ENCODE assay signal across 8 mouse cellular contexts in the genomic region with DNA sequence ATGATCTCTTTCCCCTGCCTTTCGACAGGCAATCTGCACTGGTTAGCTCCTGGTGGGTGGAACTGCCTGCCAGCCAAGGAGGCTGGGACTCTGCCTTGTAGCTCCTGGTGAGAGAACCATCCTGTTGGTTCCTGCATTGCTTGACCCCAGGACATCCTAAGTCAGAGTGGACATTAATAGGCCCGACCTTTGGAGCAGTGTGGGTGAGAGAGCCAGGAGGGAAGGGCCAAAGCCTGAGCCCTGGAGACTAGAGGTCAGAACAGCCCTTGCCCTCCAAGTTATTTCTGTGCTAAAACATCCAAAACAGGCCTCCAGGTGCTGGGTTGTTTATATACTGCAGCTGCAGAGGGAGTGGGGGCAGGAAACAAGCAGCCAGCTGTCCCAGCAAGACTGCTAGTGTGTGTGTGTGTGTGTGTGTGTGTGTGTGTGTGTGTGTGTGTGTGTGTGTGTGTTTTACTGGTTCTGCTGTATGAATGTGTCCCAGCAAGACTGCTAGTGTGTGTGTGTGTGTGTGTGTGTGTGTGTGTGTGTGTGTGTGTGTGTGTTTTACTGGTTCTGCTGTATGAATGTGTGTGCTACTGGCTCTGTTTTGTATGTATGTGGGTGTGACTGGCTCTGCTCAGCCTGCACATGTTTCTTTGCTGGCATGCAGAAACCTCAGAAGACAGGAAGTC. TPM values are rescaled to one million over a fixed set of nuclear protein-coding genes. Genes with fewer than 3 reads are reported as not detected.
DNase-seq lines count a peak whose midpoint lies in the region; ATAC-seq and TF ChIP-seq lines count a peak whose summit lies in the region.

No protein-coding gene starts in this region.

- no peaks in the 10 kb centered on the region for H3K36me3 ChIP-seq in embryonic facial prominence, embryonic 13.5 days
- no peaks in the 10 kb centered on the region for H3K36me3 ChIP-seq in lung, embryonic 15.5 days
- no peaks in the 10 kb centered on the region for H3K36me3 ChIP-seq in stomach, postnatal 0 days (ENCODE audit: control insufficient read depth, insufficient read depth, low read length)

- whole genome bisulfite sequencing in embryonic facial prominence, embryonic 13.5 days: 10% methylated on average over 2 of the region's 2 CpGs
- 18% methylated on average over 2 of the region's 2 CpGs for WGBS in lung, embryonic 15.5 days
- 19% methylated on average over 2 of the region's 2 CpGs for WGBS in stomach, postnatal 0 days

- no peak overlapping the region for H3K4me2 ChIP-seq in embryonic facial prominence, embryonic 13.5 days
- H3K4me2 ChIP-seq in lung, embryonic 15.5 days: no peak overlapping the region
- no peak overlapping the region for H3K4me2 ChIP-seq in stomach, postnatal 0 days (replicated peaks; ENCODE audit: low read depth)

- ATAC-seq in embryonic facial prominence, embryonic 13.5 days (ENCODE audit: insufficient number of reproducible peaks, insufficient read depth, low FRiP score, low TSS enrichment, low read depth): no peak
- ATAC-seq in lung, embryonic 15.5 days (ENCODE audit: borderline replicate concordance, extremely low read depth, low FRiP score, low TSS enrichment): peak; percentile 49
- ATAC-seq in stomach, postnatal 0 days (ENCODE audit: low FRiP score, low TSS enrichment): peak; percentile 69

- H3K4me3 ChIP-seq in embryonic facial prominence, embryonic 13.5 days: no peak overlapping the region
- H3K4me3 ChIP-seq in lung, embryonic 15.5 days: no peak overlapping the region
- no peak overlapping the region for H3K4me3 ChIP-seq in stomach, postnatal 0 days (ENCODE audit: low read depth, low read length)

- peaks cover 20% of the 10 kb centered on the region for H3K4me1 ChIP-seq in embryonic facial prominence, embryonic 13.5 days
- H3K4me1 ChIP-seq in lung, embryonic 15.5 days: peaks cover 22% of the 10 kb centered on the region
- H3K4me1 ChIP-seq in stomach, postnatal 0 days (replicated peaks; ENCODE audit: control insufficient read depth, insufficient read depth): no peaks in the 10 kb centered on the region; the same call in 1 of the 2 replicates

- peak; percentile 54 to 68 for DNase-seq in spleen, adult 18-20 months
- DNase-seq in spleen, adult 12 weeks (ENCODE audit: low spot score): no peak
- peak; percentile 59 for DNase-seq in kidney, adult 18-20 months
- peak; percentile 25 for DNase-seq in stomach, postnatal 0 days (ENCODE audit: low spot score)
- no peak for DNase-seq in left cerebral cortex, adult 9 months (ENCODE audit: low spot score in 2 of 2)
- DNase-seq in c-Kit-positive CD71-positive TER-119-positive erythroid progenitor cells, embryonic 14.5 days (ENCODE audit: low spot score): no peak

- peak overlapping the region; percentile 69 for H3K27ac ChIP-seq in embryonic facial prominence, embryonic 13.5 days
- no peak overlapping the region for H3K27ac ChIP-seq in lung, embryonic 15.5 days
- no peak overlapping the region for H3K27ac ChIP-seq in stomach, postnatal 0 days (replicated peaks)

- no peak for TF ChIP-seq EP300 in stomach, postnatal 0 days (optimal IDR thresholded peaks at IDR 0.05)

- H3K9ac ChIP-seq in embryonic facial prominence, embryonic 13.5 days: no peak overlapping the region
- no peak overlapping the region for H3K9ac ChIP-seq in lung, embryonic 15.5 days
- H3K9ac ChIP-seq in stomach, postnatal 0 days (ENCODE audit: low read length): no peak overlapping the region

- no peak for TF ChIP-seq CTCF in stomach, postnatal 0 days (IDR thresholded peaks at IDR 0.05; ENCODE audit: low read depth)

- H3K9me3 ChIP-seq in embryonic facial prominence, embryonic 13.5 days: no peaks in the 10 kb centered on the region
- no peaks in the 10 kb centered on the region for H3K9me3 ChIP-seq in lung, embryonic 15.5 days
- H3K9me3 ChIP-seq in stomach, postnatal 0 days (ENCODE audit: control insufficient read depth, low read length): no peaks in the 10 kb centered on the region

- no peaks in the 10 kb centered on the region for H3K27me3 ChIP-seq in embryonic facial prominence, embryonic 13.5 days
- no peaks in the 10 kb centered on the region for H3K27me3 ChIP-seq in lung, embryonic 15.5 days
- no peaks in the 10 kb centered on the region for H3K27me3 ChIP-seq in stomach, postnatal 0 days (ENCODE audit: control insufficient read depth, insufficient read depth, low read length)

RNA-seq across cellular contexts. Expression of a gene that starts 6.1 kb away (rescaled TPM):
- polyA plus RNA-seq in embryonic facial prominence, embryonic 13.5 days (2015; fragmentation: Nextera tagmentation; extraction: Ambion mirVana): 28.8 and 33.0 TPM in 2 replicates
- 29.6 and 33.5 TPM in 2 replicates for polyA plus RNA-seq in lung, embryonic 15.5 days (2015; fragmentation: Nextera tagmentation; extraction: Ambion mirVana)
- polyA plus RNA-seq in stomach, postnatal 0 days (2015; fragmentation: Nextera tagmentation; extraction: Ambion mirVana): 8.7 and 9.5 TPM in 2 replicates

RNA-seq across cellular contexts. Expression of a gene that starts 43.5 kb away (rescaled TPM):
- polyA plus RNA-seq in embryonic facial prominence, embryonic 13.5 days (2015; fragmentation: Nextera tagmentation; extraction: Ambion mirVana): 2.1 and 3.2 TPM in 2 replicates
- 1.2 and 1.3 TPM in 2 replicates for polyA plus RNA-seq in lung, embryonic 15.5 days (2015; fragmentation: Nextera tagmentation; extraction: Ambion mirVana)
- polyA plus RNA-seq in stomach, postnatal 0 days (2015; fragmentation: Nextera tagmentation; extraction: Ambion mirVana): 0.53 and 0.57 TPM in 2 replicates

Comparison
In these comparisons a context has a peak if more than half of its experiments do, and no peak if none do; other contexts are left out.
1. DNase-seq: peak in spleen, adult 18-20 months (2 of 2), kidney, adult 18-20 months (single experiment) and stomach, postnatal 0 days (single experiment); none in spleen, adult 12 weeks (single experiment), left cerebral cortex, adult 9 months (0 of 2) and c-Kit-positive CD71-positive TER-119-positive erythroid progenitor cells, embryonic 14.5 days (single experiment).